Mouse (Mus musculus) hindbrain, postnatal 0 days (tissue): ENCODE data around the gene Catsper3. TPM values are rescaled to one million over a fixed set of nuclear protein-coding genes. Genes with fewer than 3 reads are reported as not detected.

Experiments
- ATAC-seq: fragments of 200-750 bp; cut with Nextera tagmentation; 2 replicates; pipeline ENCODE4 v1.8.0; 2017; ENCODE audit warnings: mild to moderate bottlenecking, moderate TSS enrichment, moderate library complexity
- DNase-seq: peaks from one replicate; pipeline ENCODE4 v3.0.0-alpha.2; 2015; ENCODE audit warnings: low spot score
- H3K27ac ChIP-seq: fragments of 300-500 bp; sonication (generic); 2 replicates; pipeline ENCODE4 v1.5.1; 2014; ENCODE audit warnings: mild to moderate bottlenecking
- H3K27me3 ChIP-seq: fragments of 300-500 bp; sonication (generic); 2 replicates; pipeline ENCODE4 v1.6.1; 2014; ENCODE audit warnings: low read length, mixed read lengths; ENCODE audit not compliant: insufficient read depth
- H3K36me3 ChIP-seq: fragments of 300-500 bp; sonication (generic); 2 replicates; pipeline ENCODE4 v1.6.1; 2014; ENCODE audit warnings: low read length, mixed read lengths; ENCODE audit not compliant: insufficient read depth
- H3K4me1 ChIP-seq: fragments of 300-500 bp; sonication (generic); 2 replicates; pipeline ENCODE4 v1.6.1; 2014; ENCODE audit warnings: antibody characterized with exemption, low read length, mixed read lengths; ENCODE audit not compliant: insufficient read depth
- H3K4me2 ChIP-seq: fragments of 300-500 bp; sonication (generic); 2 replicates; pipeline ENCODE4 v1.6.1; 2014; ENCODE audit warnings: low read depth, mild to moderate bottlenecking, low read length, moderate library complexity, mixed read lengths
- H3K4me3 ChIP-seq: fragments of 300-500 bp; sonication (generic); 2 replicates; pipeline ENCODE4 v1.5.1; 2014; ENCODE audit warnings: low read length
- H3K9ac ChIP-seq: fragments of 300-500 bp; sonication (generic); replicated peaks from 2 replicates; pipeline ENCODE4 v1.6.1; 2014; ENCODE audit warnings: mild to moderate bottlenecking, low read length, moderate library complexity, mixed read lengths
- H3K9me3 ChIP-seq: fragments of 300-500 bp; sonication (generic); 2 replicates; pipeline ENCODE4 v1.6.1; 2016; ENCODE audit warnings: low read length, mixed read lengths
- CTCF ChIP-seq: IDR thresholded peaks from 2 replicates; pipeline ENCODE4 v1.5.1; 2016; ENCODE audit warnings: antibody characterized with exemption, control low read depth, low read depth
- WGBS: fragments of 180-500 bp; shearing (Covaris S2); extraction: QIAGEN DNeasy Blood & Tissue Kit; methylation state at CpG from one replicate; pipeline ENCODE4 v1.1.7; 2014; 5-methylcytosine and 5-hydroxymethylcytosine counted together
- polyA plus RNA-seq: library from polyadenylated mRNA; unstranded; fragments of >200 nt; fragmentation: Nextera tagmentation; extraction: Ambion mirVana; gene quantifications from 2 replicates; pipeline ENCODE4 v1.2.1, GENCODE M21; 2015
- total RNA-seq: library from RNA; depleted of rRNA; stranded (reverse); fragments of >200 nt; gene quantifications from 2 replicates; pipeline ENCODE4 v1.2.3, GENCODE M21; 2014

The Catsper3 gene
- total and polyA plus RNA-seq, 2 experiments from 2014 or later = 0.43 TPM; not detected in 1

DNA sequence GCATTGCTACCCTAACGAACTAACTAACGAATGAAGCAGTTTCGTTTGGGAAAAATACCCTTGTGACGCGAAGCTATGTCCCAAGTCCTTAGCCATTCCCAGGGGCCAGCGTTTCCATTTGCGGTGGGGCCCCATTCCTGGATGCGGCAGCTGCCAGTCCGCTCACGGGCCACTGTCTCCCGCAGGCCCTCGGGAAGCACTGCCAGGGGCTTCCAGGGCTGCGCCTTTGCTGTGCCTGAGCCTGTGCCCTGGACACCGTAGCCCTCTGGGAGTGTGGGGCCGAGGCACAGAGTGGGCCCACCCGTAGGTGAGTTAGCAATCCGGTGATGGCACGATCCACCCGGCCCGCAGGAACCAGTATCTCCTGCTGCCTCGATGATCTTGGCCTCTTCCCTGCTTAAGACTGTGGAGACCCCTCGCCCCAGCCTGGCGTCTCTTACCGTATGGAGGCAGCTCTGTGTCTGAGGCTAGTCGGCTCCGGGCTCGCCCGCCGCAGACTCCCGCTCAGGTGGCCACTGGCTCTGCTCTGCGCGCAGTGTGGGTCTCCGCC is 51.3 kb downstream of the Catsper3 start:
- WGBS = 1% methylated on average over 33 of the region's 33 CpGs
- H3K36me3 ChIP-seq = no peaks in the 10 kb centered on the region
- no peak overlapping the region for H3K27ac ChIP-seq
- ATAC-seq = peak; percentile 43; the same call in 1 of the 2 replicates
- H3K4me1 ChIP-seq = no peaks in the 10 kb centered on the region
- no peaks in the 10 kb centered on the region for H3K9me3 ChIP-seq
- peaks cover 95% of the 10 kb centered on the region for H3K27me3 ChIP-seq
- DNase-seq = no peak
- no peak for TF ChIP-seq CTCF
- H3K4me2 ChIP-seq = no peak overlapping the region
- H3K4me3 ChIP-seq = no peak overlapping the region
- H3K9ac ChIP-seq = no peak overlapping the region

DNA sequence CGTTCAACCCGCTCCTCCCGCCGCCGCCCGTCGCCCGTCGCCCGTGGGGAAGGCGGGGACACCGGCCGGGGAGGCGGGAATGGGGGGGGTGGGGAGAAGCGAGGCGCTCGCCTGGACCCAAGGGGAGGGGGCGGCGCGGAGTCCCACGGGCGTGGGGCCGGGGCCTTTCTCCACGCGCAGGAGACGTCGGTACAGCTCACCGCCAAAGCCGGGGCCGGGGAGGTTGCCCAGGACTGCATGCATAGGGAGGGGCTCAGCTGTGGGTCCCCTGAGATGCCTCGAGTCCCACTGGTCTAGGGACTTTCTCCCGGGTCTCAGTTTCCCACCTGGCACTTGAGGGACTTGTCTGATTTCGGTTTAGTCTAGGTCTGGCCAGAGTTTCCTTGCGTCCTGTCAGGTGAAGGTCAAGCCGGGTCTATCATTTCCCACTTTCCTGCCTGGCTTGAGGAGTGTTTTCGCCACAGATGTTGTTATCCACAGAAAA is 51.8 kb downstream of the Catsper3 start, which contains the start of gene Pitx1:
Pitx1 (minus strand) TSS at position 51 of the 484 bp plus-strand sequence.
- no peaks in the 10 kb centered on the region for H3K9me3 ChIP-seq
- no peaks in the 10 kb centered on the region for H3K4me1 ChIP-seq
- H3K27me3 ChIP-seq = peaks cover 96% of the 10 kb centered on the region
- DNase-seq = no peak
- no peak for ATAC-seq
- no peak within 1 kb of the TSS for H3K4me3 ChIP-seq
- no peak within 1 kb of the TSS for H3K27ac ChIP-seq
- H3K4me2 ChIP-seq = no peak within 1 kb of the TSS
- WGBS = 1% methylated on average over 33 of the region's 36 CpGs
- H3K36me3 ChIP-seq = no peaks in the 10 kb centered on the region
- no peak for TF ChIP-seq CTCF
- no peak within 1 kb of the TSS for H3K9ac ChIP-seq

DNA sequence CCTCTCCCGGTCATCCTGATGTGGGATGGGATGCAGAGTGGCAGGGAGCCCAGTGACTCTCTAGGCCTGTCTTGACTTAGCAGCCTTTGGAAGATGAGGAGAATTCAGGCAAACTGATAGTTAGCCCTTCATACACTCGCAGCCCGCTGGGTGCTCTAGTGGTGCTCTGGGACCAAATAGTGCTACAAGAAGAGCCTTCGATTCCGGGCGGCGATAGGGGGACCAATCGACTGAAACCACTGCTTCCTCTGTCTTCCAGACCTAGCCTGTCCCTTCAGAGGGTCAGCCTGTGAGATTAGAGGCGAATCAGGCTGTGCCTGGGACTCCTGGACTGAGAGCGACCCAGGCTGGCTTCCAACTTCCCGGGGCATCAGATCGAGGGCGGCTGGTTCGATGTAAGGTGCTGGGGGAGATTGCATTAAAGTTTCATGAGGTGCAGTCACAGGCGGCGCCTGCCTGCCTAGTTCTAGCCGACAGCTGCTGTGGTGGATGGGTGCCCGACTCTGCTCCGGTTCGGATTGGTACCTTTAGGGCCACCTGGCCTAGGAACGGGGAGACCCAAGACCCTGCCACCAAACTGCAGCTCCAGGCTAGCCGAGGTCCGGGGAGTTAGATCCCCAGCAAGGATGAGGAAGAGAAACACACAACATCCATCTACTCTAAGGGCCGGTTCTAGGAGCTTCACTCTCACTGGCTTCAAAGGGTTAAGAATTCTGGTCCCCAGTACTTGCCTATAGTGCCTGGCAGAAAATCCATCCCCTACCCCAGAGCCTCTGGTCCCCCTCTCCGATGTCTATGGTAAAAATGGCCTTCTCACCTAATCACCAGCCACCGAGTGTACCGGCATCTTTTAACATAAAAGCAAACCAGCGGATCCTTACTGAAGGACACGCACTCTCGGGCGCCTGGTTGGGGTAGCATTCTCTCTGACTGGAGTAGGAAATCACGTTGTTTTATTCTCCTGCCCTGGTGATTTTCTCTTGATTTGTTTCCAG is 52.7 kb downstream of the Catsper3 start:
- Histone ChIP-seq H3K27me3 (peaks cover 96% of the 10 kb centered on the region), H3K4me3 (no peak overlapping the region), H3K4me1 (no peaks in the 10 kb centered on the region), H3K27ac (no peak overlapping the region), H3K9me3 (no peaks in the 10 kb centered on the region), H3K4me2 (no peak overlapping the region), H3K9ac (no peak overlapping the region), H3K36me3 (no peaks in the 10 kb centered on the region)
- ATAC-seq = no peak
- no peak for DNase-seq
- 1% methylated on average over 32 of the region's 32 CpGs for WGBS
- TF ChIP-seq CTCF = no peak

DNA sequence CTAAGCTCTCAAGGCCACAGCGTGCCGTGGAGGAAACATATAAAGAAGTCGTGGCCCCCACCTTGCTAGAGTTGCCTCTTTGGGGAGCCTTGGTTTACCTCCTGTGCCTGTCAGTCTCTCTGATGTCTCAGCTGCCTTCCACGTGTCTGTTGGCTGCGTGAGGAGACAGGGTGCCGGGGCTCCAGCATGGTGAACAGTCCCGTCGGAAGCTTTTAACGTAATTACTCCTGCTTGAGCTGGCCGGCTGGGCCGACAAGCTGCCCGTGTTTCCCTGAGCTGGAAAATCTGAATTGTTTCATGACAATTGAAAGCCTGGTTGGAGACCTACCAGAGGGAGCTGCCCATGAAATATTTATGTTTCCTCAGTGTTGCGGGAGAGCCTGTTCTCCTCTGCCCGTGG is 55.9 kb downstream of the Catsper3 start:
- DNase-seq = no peak
- 16% methylated on average over 14 of the region's 14 CpGs for WGBS

DNA sequence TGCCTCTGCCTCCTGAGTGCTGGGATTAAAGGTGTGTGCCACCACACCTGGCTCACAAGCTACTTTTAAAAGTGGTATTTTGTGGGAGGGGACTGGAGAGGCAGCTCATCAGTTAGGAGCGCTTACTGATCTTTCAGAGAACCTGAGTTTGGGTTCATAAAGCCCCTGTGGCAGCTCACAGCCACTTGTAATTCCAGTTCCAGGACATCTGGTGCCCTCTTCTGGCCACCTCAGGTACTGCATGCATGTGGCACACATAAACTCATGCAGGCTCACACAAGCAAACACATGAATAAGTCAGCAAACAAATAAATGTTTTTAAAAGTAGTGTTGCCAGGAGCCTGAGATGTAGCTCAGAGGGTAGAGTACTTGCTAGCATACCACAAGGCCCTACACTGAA is 59.3 kb downstream of the Catsper3 start:
- Histone ChIP-seq H3K4me2 (no peak overlapping the region), H3K4me1 (no peaks in the 10 kb centered on the region), H3K36me3 (no peaks in the 10 kb centered on the region), H3K27me3 (peaks cover 42% of the 10 kb centered on the region), H3K9ac (no peak overlapping the region), H3K9me3 (no peaks in the 10 kb centered on the region), H3K27ac (no peak overlapping the region), H3K4me3 (no peak overlapping the region)
- no peak for DNase-seq
- WGBS = 100% methylated on average over 1 of the region's 1 CpGs
- ATAC-seq = no peak
- TF ChIP-seq CTCF = peak; percentile 56

More for the DNA sequence above, 55.9 kb downstream of the Catsper3 start:
- Histone ChIP-seq H3K9ac (no peak overlapping the region), H3K4me1 (no peaks in the 10 kb centered on the region), H3K9me3 (no peaks in the 10 kb centered on the region), H3K4me3 (no peak overlapping the region), H3K36me3 (no peaks in the 10 kb centered on the region), H3K27ac (no peak overlapping the region), H3K4me2 (no peak overlapping the region), H3K27me3 (peaks cover 76% of the 10 kb centered on the region)
- ATAC-seq = no peak
- no peak for TF ChIP-seq CTCF

DNA sequence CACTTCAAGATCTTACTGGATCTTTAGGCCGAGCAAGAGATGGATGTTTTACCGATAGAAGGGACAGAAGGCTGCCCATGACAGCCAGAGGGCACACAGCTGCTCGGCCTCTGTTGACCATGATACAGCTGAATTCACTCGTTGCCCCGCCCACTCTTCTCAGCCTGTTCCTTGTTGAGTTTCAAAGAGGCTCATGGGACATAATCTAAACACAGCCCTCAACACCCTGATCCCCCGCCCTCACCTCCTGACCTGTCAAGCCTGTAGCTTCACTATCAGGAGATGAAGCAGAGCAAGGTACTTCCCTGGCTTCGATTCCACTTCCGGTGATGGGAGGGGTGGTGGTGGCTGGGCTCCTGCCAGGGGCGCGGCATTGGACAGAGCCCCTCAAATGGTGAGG is 63.4 kb downstream of the Catsper3 start:
- no peak overlapping the region for H3K9ac ChIP-seq

More for the DNA sequence above, 63.4 kb downstream of the Catsper3 start:
- TF ChIP-seq CTCF = no peak
- ATAC-seq (no peak), DNase-seq (no peak)
- Histone ChIP-seq H3K36me3 (no peaks in the 10 kb centered on the region), H3K27me3 (0 out of 2 replicates have a peak, but pooled peaks cover 7% of the 10 kb centered on the region), H3K4me1 (no peaks in the 10 kb centered on the region), H3K9me3 (no peaks in the 10 kb centered on the region), H3K27ac (no peak overlapping the region), H3K4me2 (no peak overlapping the region), H3K4me3 (no peak overlapping the region)
- 71% methylated on average over 10 of the region's 10 CpGs for WGBS
